12 mouse cellular contexts compared by ENCODE assay signal in the genomic region with DNA sequence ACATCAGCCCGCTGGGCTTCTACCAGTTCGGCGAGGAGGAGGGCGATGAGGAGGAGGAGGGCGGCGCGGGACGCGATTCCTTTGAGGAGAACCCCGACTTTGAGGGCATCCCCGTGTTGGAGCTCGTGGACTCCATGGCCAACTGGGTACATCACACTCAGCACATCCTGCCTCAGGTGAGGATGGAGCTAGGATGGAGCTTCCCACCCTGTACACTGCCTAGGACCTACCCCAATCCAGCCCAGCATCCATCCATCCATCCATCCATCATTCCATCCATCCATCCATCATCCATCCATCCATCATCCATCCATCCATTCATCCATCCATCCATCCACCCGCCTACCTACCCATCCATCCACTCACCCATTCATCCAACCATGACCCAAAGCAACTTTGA. TPM values are rescaled to one million over a fixed set of nuclear protein-coding genes. Genes with fewer than 3 reads are reported as not detected.
DNase-seq lines count a peak whose midpoint lies in the region; ATAC-seq lines count a peak whose summit lies in the region.
"Had no signal": no experiment of that assay in that cellular context is flagged by ENCODE, and none has a peak within 500 bp of the region (broad histone marks: within the 10 kb centered on the region; RNA-seq: fewer than 3 reads in every experiment).

No protein-coding gene starts in this region.

- no peak overlapping the region for H3K4me2 ChIP-seq in forebrain, embryonic 13.5 days
- H3K4me2 ChIP-seq in kidney, embryonic 15.5 days: peak overlapping the region; percentile 8
- peak overlapping the region; percentile 48 for H3K4me2 ChIP-seq in limb, embryonic 13.5 days (replicated peaks)

- peaks cover 42% of the 10 kb centered on the region for H3K27me3 ChIP-seq in forebrain, embryonic 10.5 days (ENCODE audit: poor library complexity, severe bottlenecking)
- H3K27me3 ChIP-seq in forebrain, embryonic 13.5 days: peaks cover 31% of the 10 kb centered on the region
- peaks cover 42% of the 10 kb centered on the region for H3K27me3 ChIP-seq in kidney, embryonic 15.5 days
- peaks cover 43% of the 10 kb centered on the region for H3K27me3 ChIP-seq in embryonic facial prominence, embryonic 10.5 days (replicated peaks; ENCODE audit: low read depth, poor library complexity, severe bottlenecking)
- H3K27me3 ChIP-seq in limb, embryonic 13.5 days: peaks cover 49% of the 10 kb centered on the region

- no peak for ATAC-seq in forebrain, embryonic 13.5 days
- ATAC-seq in kidney, embryonic 15.5 days (replicated peaks; ENCODE audit: low FRiP score): no peak
- ATAC-seq in limb, embryonic 13.5 days (ENCODE audit: low FRiP score, low read depth): no peak
- ATAC-seq in granulocyte monocyte progenitor cell, adult 5-6 weeks (replicated peaks; ENCODE audit: poor library complexity, severe bottlenecking): no peak

- H3K36me3 ChIP-seq in forebrain, embryonic 10.5 days (replicated peaks): no peaks in the 10 kb centered on the region
- no peaks in the 10 kb centered on the region for H3K36me3 ChIP-seq in forebrain, embryonic 13.5 days (ENCODE audit: poor library complexity, severe bottlenecking)
- H3K36me3 ChIP-seq in kidney, embryonic 15.5 days: no peaks in the 10 kb centered on the region
- H3K36me3 ChIP-seq in embryonic facial prominence, embryonic 10.5 days (replicated peaks): no peaks in the 10 kb centered on the region
- no peaks in the 10 kb centered on the region for H3K36me3 ChIP-seq in limb, embryonic 13.5 days

- H3K4me1 ChIP-seq in forebrain, embryonic 10.5 days: no peaks in the 10 kb centered on the region
- no peaks in the 10 kb centered on the region for H3K4me1 ChIP-seq in forebrain, embryonic 13.5 days
- no peaks in the 10 kb centered on the region for H3K4me1 ChIP-seq in kidney, embryonic 15.5 days
- no peaks in the 10 kb centered on the region for H3K4me1 ChIP-seq in embryonic facial prominence, embryonic 10.5 days
- no peaks in the 10 kb centered on the region; the same call in 1 of the 2 replicates for H3K4me1 ChIP-seq in limb, embryonic 13.5 days

- 50% methylated on average over 13 of the region's 13 CpGs for WGBS in forebrain, embryonic 10.5 days
- 53% methylated on average over 13 of the region's 13 CpGs for WGBS in forebrain, embryonic 13.5 days
- WGBS in kidney, embryonic 15.5 days: 54% methylated on average over 13 of the region's 13 CpGs
- 52% methylated on average over 13 of the region's 13 CpGs for WGBS in embryonic facial prominence, embryonic 10.5 days
- WGBS in limb, embryonic 13.5 days: 53% methylated on average over 13 of the region's 13 CpGs

- H3K9ac ChIP-seq in forebrain, embryonic 13.5 days: no peak overlapping the region
- no peak overlapping the region for H3K9ac ChIP-seq in kidney, embryonic 15.5 days
- H3K9ac ChIP-seq in limb, embryonic 13.5 days: peak overlapping the region; percentile 26; the same call in 1 of the 2 replicates

- DNase-seq in forebrain, embryonic 10.5 days (ENCODE audit: extremely low spot score, low spot score): no peak
- no peak for DNase-seq in kidney, adult 11 months
- DNase-seq in embryonic facial prominence, embryonic 10.5 days (ENCODE audit: low spot score): no peak
- no peak for DNase-seq in cerebellum, adult 9-11 months
- DNase-seq: adrenal gland, adult 2 months; kidney, adult 9 months had no signal

- peak overlapping the region; percentile 21; the same call in 1 of the 2 replicates for H3K4me3 ChIP-seq in forebrain, embryonic 10.5 days
- no peak overlapping the region for H3K4me3 ChIP-seq in forebrain, embryonic 13.5 days
- H3K4me3 ChIP-seq in kidney, embryonic 15.5 days (replicated peaks): no peak overlapping the region; the same call in 1 of the 2 replicates
- H3K4me3 ChIP-seq in embryonic facial prominence, embryonic 10.5 days: peak overlapping the region; percentile 32; the same call in 1 of the 2 replicates
- H3K4me3 ChIP-seq in limb, embryonic 13.5 days: peak overlapping the region; percentile 24

- H3K9me3 ChIP-seq in forebrain, embryonic 10.5 days: peaks cover 3% of the 10 kb centered on the region; the same call in 1 of the 2 replicates
- no peaks in the 10 kb centered on the region for H3K9me3 ChIP-seq in forebrain, embryonic 13.5 days (replicated peaks)
- H3K9me3 ChIP-seq in kidney, embryonic 15.5 days (replicated peaks): no peaks in the 10 kb centered on the region
- peaks cover 10% of the 10 kb centered on the region for H3K9me3 ChIP-seq in embryonic facial prominence, embryonic 10.5 days
- H3K9me3 ChIP-seq in limb, embryonic 13.5 days: peaks cover 8% of the 10 kb centered on the region; the same call in 1 of the 2 replicates

- no peak overlapping the region for H3K27ac ChIP-seq in forebrain, embryonic 10.5 days
- H3K27ac ChIP-seq in forebrain, embryonic 13.5 days: no peak overlapping the region
- no peak overlapping the region for H3K27ac ChIP-seq in kidney, embryonic 15.5 days
- no peak overlapping the region for H3K27ac ChIP-seq in embryonic facial prominence, embryonic 10.5 days (replicated peaks)
- H3K27ac ChIP-seq in limb, embryonic 13.5 days: no peak overlapping the region
- H3K27ac ChIP-seq: macrophage had no signal

RNA-seq across cellular contexts. Expression of a gene that starts 10.1 kb away (rescaled TPM):
- polyA plus RNA-seq in forebrain, embryonic 10.5 days (2016; fragmentation: Nextera tagmentation; extraction: Ambion mirVana): 14.4 and 16.3 TPM in 2 replicates
- 20.6 and 22.6 TPM in 2 replicates for polyA plus RNA-seq in forebrain, embryonic 13.5 days (2015; fragmentation: Nextera tagmentation; extraction: Ambion mirVana)
- 15.4 and 18.7 TPM in 2 replicates for polyA plus RNA-seq in kidney, embryonic 15.5 days (2015; fragmentation: Nextera tagmentation; extraction: Ambion mirVana)
- polyA plus RNA-seq in embryonic facial prominence, embryonic 10.5 days (2016; fragmentation: Nextera tagmentation; extraction: Ambion mirVana): 16.8 and 18.0 TPM in 2 replicates
- polyA plus RNA-seq in limb, embryonic 13.5 days (2015; fragmentation: Nextera tagmentation; extraction: Ambion mirVana): 16.8 and 17.4 TPM in 2 replicates
- total RNA-seq in granulocyte monocyte progenitor cell, adult 5-6 weeks (2014; fragmentation: Nextera tagmentation): 2.2 and 4.9 TPM in 2 replicates
- total RNA-seq in granulocyte monocyte progenitor cell, adult 5-6 weeks (2017): 0.99 and 3.4 TPM in 2 replicates

RNA-seq across cellular contexts. Expression of a gene that starts 11.4 kb away (rescaled TPM):
- polyA plus RNA-seq in forebrain, embryonic 10.5 days (2016; fragmentation: Nextera tagmentation; extraction: Ambion mirVana): not detected in 2 replicates
- not detected in 2 replicates for polyA plus RNA-seq in forebrain, embryonic 13.5 days (2015; fragmentation: Nextera tagmentation; extraction: Ambion mirVana)
- polyA plus RNA-seq in kidney, embryonic 15.5 days (2015; fragmentation: Nextera tagmentation; extraction: Ambion mirVana): not detected in 2 replicates
- polyA plus RNA-seq in embryonic facial prominence, embryonic 10.5 days (2016; fragmentation: Nextera tagmentation; extraction: Ambion mirVana): not detected in 2 replicates
- polyA plus RNA-seq in limb, embryonic 13.5 days (2015; fragmentation: Nextera tagmentation; extraction: Ambion mirVana): not detected in 2 replicates
- total RNA-seq in granulocyte monocyte progenitor cell, adult 5-6 weeks (2014; fragmentation: Nextera tagmentation): not detected in 2 replicates
- total RNA-seq in granulocyte monocyte progenitor cell, adult 5-6 weeks (2017): not detected in 2 replicates
- total RNA-seq: adrenal gland, adult 2 months; gastrocnemius, adult 8-10 months had no signal
- polyA plus RNA-seq: adrenal gland, adult 2 months; macrophage had no signal

RNA-seq across cellular contexts. Expression of a gene that starts 17.8 kb away (rescaled TPM):
- polyA plus RNA-seq in forebrain, embryonic 10.5 days (2016; fragmentation: Nextera tagmentation; extraction: Ambion mirVana): 8.3 and 9.1 TPM in 2 replicates
- polyA plus RNA-seq in forebrain, embryonic 13.5 days (2015; fragmentation: Nextera tagmentation; extraction: Ambion mirVana): 8.3 and 9.4 TPM in 2 replicates
- 18.1 and 24.7 TPM in 2 replicates for polyA plus RNA-seq in kidney, embryonic 15.5 days (2015; fragmentation: Nextera tagmentation; extraction: Ambion mirVana)
- polyA plus RNA-seq in embryonic facial prominence, embryonic 10.5 days (2016; fragmentation: Nextera tagmentation; extraction: Ambion mirVana): 7.0 and 9.1 TPM in 2 replicates
- 22.6 and 23.1 TPM in 2 replicates for polyA plus RNA-seq in limb, embryonic 13.5 days (2015; fragmentation: Nextera tagmentation; extraction: Ambion mirVana)
- total RNA-seq in granulocyte monocyte progenitor cell, adult 5-6 weeks (2014; fragmentation: Nextera tagmentation): 0.32 TPM in 1 of 2 replicates, not detected in the other
- 1.0 TPM in 1 of 2 replicates, not detected in the other for total RNA-seq in granulocyte monocyte progenitor cell, adult 5-6 weeks (2017)

RNA-seq across cellular contexts. Expression of a gene that starts 28.5 kb away (rescaled TPM):
- 6.7 and 7.4 TPM in 2 replicates for polyA plus RNA-seq in forebrain, embryonic 10.5 days (2016; fragmentation: Nextera tagmentation; extraction: Ambion mirVana)
- polyA plus RNA-seq in forebrain, embryonic 13.5 days (2015; fragmentation: Nextera tagmentation; extraction: Ambion mirVana): 3.5 and 4.1 TPM in 2 replicates
- 8.0 and 10.1 TPM in 2 replicates for polyA plus RNA-seq in kidney, embryonic 15.5 days (2015; fragmentation: Nextera tagmentation; extraction: Ambion mirVana)
- polyA plus RNA-seq in embryonic facial prominence, embryonic 10.5 days (2016; fragmentation: Nextera tagmentation; extraction: Ambion mirVana): 6.3 and 7.6 TPM in 2 replicates
- 13.4 and 13.9 TPM in 2 replicates for polyA plus RNA-seq in limb, embryonic 13.5 days (2015; fragmentation: Nextera tagmentation; extraction: Ambion mirVana)
- total RNA-seq in granulocyte monocyte progenitor cell, adult 5-6 weeks (2014; fragmentation: Nextera tagmentation): 4.0 and 8.1 TPM in 2 replicates
- total RNA-seq in granulocyte monocyte progenitor cell, adult 5-6 weeks (2017): 1.6 and 2.7 TPM in 2 replicates

RNA-seq across cellular contexts. Expression of a gene that starts 41.7 kb away (rescaled TPM):
- 41.2 and 46.3 TPM in 2 replicates for polyA plus RNA-seq in forebrain, embryonic 10.5 days (2016; fragmentation: Nextera tagmentation; extraction: Ambion mirVana)
- 34.3 and 36.7 TPM in 2 replicates for polyA plus RNA-seq in forebrain, embryonic 13.5 days (2015; fragmentation: Nextera tagmentation; extraction: Ambion mirVana)
- polyA plus RNA-seq in kidney, embryonic 15.5 days (2015; fragmentation: Nextera tagmentation; extraction: Ambion mirVana): 34.3 and 38.4 TPM in 2 replicates
- 43.4 and 45.2 TPM in 2 replicates for polyA plus RNA-seq in embryonic facial prominence, embryonic 10.5 days (2016; fragmentation: Nextera tagmentation; extraction: Ambion mirVana)
- 33.6 and 37.8 TPM in 2 replicates for polyA plus RNA-seq in limb, embryonic 13.5 days (2015; fragmentation: Nextera tagmentation; extraction: Ambion mirVana)
- 79.9 and 98.6 TPM in 2 replicates for total RNA-seq in granulocyte monocyte progenitor cell, adult 5-6 weeks (2014; fragmentation: Nextera tagmentation)
- total RNA-seq in granulocyte monocyte progenitor cell, adult 5-6 weeks (2017): 38.5 and 46.7 TPM in 2 replicates

Comparison
In these comparisons a context has a peak if more than half of its experiments do, and no peak if none do; other contexts are left out.
1. H3K4me3 ChIP-seq: peak in forebrain, embryonic 10.5 days (single experiment), embryonic facial prominence, embryonic 10.5 days (single experiment) and limb, embryonic 13.5 days (single experiment); none in forebrain, embryonic 13.5 days (single experiment) and kidney, embryonic 15.5 days (single experiment).